Mouse (Mus musculus) embryonic fibroblast, embryonic 13.5 days (primary cell): ENCODE measurements at regions not wholly inside any gene's neighbourhood (a gene's known extent, or its start where the extent isn't known, plus 50 kb on each side); places are given as distances from the start of the nearest gene placed in this dataset.

Experiments used
- CTCF ChIP-seq: IDR thresholded peaks from 2 replicates; pipeline ENCODE4 v1.5.1; 2011; ENCODE audit warnings: mild to moderate bottlenecking, control low read depth, low read length, moderate library complexity, borderline replicate concordance; ENCODE audit not compliant: insufficient read depth
- POLR2A ChIP-seq: IDR thresholded peaks from 2 replicates; pipeline ENCODE4 v1.6.1; 2011; ENCODE audit warnings: low read depth, mild to moderate bottlenecking, control low read depth, low read length, moderate library complexity

- TF ChIP-seq POLR2A (no peak), CTCF (no peak)
Measured at GRCm38 (mm10) chr16:9011077-9011476, 181.2 kb downstream of the 1810013L24Rik start.
